Mouse (Mus musculus) liver (tissue): Measurements from ENCODE around the gene Tdp1.
"Not testable (repeated sequence)": the region's sequence is repeated elsewhere in the genome, so short reads cannot be mapped to it uniquely, and the experiment has no call there.

ENCODE experiments used
- DNase-seq: peaks from one replicate; pipeline ENCODE4 v3.0.0-alpha.2; 2020; ENCODE audit warnings: mixed read lengths

The Tdp1 gene

DNA sequence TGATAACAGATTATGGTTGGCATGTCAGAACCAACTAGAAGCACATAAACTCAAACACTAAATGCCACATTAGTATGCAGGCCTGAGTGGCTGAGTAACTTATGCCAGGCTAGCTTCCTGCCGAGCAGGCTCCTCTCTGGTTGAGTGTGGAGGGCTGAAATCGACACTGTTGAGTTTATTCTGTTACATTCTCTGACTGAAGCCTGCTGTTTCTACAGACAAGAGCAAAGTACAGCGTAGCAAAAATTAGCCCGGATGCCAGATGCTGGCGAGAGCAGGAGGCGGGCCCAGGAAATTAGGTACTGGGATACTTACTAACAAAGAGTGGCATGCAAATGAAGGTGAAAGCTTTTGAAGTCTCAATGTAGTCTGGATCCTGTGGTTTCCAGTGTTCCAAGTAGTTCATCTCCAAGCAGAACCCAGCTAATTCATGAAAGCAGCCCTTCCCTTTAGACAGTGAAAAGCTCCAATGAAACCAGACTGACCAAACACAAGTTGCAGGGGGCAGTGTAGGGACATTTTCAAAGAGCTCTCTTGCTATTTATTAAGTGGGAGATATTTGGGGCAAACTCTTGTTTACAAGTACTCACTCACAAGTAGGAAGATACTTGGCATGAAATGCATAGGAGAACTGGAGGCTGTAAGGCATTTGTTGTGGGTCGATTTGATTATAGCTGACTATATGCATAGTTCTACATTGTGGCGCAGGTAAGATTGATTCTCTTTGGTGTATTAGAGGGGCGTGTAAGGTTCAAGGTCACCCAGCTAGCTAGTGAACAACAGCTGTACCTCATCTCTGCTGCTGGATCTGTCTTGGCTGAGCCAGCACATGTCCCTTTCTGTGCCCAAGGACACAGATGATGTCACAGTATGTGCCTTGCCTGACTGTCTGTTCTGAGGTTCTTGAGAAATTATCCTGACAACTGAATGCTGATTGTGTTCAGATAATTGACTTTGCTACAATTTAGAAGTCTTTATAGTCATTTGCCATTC is 74.0 kb downstream of the Tdp1 start:
- DNase-seq: no peak

DNA sequence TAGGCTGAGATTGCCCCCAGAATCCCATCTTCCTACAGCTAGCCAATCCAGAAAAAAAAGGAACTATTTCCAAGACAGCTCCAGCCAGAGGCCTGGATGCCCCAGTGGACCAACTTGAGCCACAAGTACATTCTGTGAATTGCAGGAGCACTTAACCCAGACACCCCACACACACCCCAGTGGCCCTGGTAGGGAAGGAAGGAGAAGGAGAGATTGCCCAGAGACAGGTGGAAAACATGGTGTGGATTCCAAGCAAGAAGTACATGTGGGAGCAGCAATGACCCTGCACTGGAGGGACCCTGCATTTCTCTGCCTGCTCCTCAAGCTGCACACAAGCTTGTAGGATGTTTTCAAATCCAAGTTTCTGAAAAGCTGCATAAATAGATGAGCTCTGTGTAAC is 75.0 kb downstream of the Tdp1 start:
- DNase-seq: no peak

- DNase-seq: no peak
Observed at GRCm38 (mm10) chr12:99959930-99960329, 75.6 kb downstream of the Tdp1 start.

DNA sequence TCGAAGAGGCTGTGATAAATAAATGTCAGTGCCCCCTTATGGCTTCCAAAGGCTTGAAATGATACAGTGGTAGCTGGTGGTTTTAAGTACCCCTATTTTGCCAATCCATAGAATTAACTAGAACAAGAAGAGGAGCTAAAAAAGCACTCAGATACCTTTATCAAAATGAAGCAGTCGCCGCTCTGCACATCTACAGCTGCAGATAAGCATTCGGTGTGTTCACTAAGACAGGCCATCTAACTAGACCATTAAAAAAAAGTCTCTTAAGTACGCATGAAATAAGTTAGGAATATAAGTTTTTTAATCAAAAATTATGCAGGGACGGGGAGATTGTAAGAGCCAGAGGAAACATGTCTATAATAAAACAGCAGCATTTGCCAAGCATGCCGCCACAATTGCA is 76.4 kb downstream of the Tdp1 start:
- no peak for DNase-seq

GRCm38 (mm10) chr12:99964301-99965202 is 80.2 kb downstream of the Tdp1 start, which contains the start of gene Kcnk13:
Kcnk13 (plus strand) TSS chr12:99964499.
- DNase-seq: peak; percentile 64

GRCm38 (mm10) chr12:99965203-99966115 is 81.1 kb downstream of the Tdp1 start:
- DNase-seq: no peak

DNA sequence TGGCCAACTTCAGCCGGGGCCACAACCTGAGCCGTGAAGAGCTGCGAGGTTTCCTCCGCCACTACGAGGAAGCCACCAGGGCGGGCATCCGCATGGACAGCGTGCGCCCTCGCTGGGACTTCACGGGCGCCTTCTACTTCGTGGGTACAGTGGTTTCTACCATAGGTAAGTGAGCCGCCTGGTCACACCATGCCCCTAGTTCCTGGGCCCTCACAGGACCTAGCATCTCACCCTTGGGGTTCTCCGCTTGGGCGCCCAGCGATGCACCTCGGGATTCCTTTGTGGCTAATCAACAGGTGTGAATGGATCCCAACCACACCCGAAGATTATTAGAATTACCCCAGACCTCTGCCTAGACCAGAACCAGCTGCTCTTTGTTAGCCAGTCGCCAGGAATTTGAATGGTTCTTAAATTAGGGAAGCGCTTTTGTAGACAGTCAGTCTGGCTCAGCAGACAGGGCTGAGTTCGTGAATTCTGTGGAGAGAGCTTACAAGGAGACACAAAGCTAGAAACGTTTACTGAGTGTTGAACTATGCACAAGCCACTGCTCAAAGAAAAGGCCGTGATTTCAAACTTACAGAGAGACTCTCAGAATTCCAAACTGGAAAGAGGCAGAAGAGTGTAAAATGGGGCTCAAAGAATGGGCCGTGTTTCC is 81.9 kb downstream of the Tdp1 start:
- no peak for DNase-seq

DNA sequence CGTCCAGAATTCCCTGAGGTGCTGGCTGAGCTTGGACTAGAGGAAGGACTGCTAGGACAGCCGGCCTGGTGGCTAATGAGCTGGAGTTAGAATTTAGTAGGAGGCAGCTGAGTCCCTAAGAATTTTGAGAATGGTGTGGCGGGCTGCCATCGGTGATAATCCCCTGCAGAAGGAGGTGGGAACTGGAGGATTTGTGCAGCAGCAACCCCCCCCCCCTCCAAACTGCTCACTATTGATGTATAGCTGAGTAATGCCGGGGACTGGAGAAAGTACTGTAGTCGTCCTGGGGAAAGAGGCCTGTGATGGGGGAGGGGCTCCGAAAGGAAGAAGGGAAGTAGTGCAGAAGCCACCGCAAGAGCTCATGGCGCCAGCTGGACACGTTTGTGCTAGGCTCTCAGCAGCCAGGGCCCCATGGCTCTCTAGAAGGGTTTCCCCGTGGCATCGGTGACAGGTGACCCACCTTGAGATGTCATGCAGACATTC is 82.6 kb downstream of the Tdp1 start:
- peak; percentile 30 for DNase-seq

GRCm38 (mm10) chr12:99969906-99970305 is 85.6 kb downstream of the Tdp1 start:
- no peak for DNase-seq

DNA sequence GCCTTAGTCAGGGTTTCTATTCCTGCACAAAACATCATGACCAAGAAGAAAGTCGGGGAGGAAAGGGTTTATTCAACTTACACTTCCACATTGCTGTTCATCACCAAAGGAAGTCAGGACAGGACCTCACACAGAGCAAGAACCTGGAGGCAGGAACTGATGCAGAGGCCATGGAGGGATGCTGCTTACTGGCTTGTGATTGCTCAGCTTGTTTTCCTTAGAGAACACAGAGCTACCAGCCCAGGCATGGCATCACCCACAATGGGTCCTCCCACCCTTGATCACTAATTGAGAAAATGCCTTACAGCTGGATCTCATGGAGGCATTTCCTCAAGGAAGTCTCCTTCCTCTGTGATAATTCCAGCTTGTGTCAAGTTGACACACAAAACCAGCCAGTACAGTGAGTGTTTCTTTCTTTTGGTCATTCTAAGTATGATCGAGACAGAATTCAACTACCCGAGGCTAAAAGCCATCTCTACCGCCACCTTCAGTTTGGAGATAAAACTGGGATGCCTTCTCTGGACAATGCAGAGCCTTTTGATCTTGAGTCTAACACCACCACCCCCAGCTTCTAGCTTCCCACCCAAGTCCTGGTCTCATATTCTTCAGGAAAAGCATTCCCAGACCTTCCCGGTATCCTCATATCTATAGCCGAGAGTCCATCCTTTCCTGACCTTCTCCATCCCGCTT is 87.0 kb downstream of the Tdp1 start:
- DNase-seq: not testable (repeated sequence)

DNA sequence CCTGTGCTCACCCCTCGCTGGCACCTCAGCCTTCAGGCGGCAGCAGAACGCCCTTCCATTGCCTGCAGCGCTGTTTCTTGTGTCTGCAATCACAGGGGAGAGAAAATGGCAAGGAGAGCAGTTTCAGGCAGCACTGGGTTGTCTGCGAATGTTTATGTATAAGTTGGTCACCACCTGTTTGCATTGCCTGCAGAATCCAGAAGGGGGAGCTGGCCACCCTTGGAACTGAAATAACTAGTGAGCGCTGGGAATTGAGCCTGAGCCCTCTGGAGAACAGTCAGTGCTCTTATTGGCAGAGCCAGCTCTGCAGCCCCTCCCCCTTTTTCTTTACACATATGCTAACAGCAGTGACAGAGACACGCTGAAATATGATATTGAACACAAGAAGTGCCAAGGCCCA is 88.5 kb downstream of the Tdp1 start:
- DNase-seq: no peak

DNA sequence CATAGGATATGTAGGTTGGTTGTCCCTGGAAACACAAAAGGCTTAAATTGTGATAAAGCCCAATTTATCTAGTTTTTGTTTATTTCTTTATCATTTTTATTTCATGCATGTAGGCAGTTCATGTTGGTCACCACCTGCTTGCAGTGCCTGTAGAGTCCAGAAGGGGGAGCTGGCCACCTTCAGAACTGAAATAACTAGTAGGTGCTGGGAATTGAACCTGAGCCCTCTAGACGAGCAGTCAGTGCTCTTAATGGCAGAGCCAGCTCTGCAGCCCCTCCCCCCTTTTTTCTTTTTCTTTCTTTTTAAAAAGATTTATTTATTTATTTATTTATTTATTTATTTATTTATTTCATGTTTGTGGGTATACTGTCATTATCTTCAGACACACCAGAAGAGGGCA is 89.3 kb downstream of the Tdp1 start:
- DNase-seq: peak; percentile 25

- no peak for DNase-seq
Observed at GRCm38 (mm10) chr12:99979541-99979940, 95.2 kb downstream of the Tdp1 start.

- no peak for DNase-seq
Observed at GRCm38 (mm10) chr12:99986797-99987196, 102.5 kb downstream of the Tdp1 start.

DNA sequence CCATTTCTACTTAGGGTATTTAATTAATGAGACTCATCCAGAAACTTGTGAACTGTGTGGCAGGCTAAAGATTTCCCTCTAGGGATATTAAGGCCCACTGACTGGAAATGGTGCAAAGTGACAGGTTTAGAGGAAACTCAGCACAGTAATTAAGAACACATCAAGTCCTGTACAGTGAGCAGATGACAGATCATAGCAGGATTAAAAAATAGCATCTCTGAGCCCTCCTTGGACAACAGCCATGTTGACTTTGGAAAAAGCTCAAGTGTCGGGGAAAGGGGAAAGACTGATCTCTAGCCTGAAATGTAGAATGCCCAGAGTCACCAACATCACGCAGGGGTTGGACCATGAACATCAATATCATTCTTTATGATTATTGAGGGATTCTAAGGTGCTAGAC is 103.8 kb downstream of the Tdp1 start:
- DNase-seq: no peak

DNA sequence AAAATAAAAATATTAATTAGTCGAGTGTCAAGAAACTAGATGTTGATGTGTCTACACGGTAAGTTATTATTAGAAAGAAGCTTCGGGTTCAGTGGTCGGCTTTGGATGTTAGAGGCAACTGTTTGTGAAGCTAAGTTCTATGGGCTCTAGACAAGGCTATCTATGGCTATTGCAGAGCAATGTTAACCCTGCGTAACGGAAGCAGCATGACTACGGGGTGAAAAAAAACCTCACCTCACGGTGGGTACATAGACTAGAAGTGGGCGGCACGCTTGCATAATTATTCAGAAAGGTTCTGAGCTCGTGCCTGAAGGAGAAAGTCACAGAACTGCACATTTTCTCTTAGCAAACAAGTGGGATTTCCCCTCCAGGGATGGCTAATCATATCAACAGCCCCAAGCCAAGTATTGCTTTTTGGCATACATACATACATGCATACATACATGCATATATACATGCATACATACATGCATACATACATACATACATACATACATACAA is 108.1 kb downstream of the Tdp1 start:
- DNase-seq: no peak

DNA sequence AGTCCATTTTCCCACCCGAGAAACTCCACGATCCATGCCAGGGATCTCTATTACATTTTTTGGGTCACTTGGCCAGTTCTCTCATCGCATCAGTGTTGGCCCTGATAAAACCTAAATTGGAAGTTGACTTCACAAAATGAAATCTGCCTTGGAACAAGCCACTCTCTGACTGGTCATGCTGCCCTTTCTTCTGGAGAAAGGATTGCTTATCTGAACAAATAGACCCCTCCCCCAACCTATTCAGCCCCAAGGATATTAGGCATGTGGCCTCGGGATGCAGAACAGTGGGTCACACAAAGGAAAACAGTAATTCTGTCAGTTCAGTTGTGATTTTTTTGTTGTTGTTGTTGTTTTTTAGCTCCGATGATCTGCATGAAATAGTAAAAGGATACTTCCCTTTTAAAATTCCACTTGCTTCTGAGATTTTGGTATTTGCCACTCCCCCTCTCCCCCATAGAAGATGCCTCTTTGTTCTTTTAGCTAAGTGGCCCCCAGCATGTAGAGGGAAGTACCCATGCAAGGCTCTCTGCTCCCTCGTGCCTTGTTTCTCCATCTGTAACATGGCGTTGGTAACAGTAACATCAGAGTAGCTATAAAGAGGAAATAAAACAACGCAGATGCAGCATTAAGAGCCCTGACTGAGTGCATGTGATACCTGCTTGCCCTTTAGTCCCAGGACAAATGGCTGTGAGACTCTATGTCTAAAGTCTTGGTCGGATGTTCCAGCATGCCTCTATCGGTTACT is 109.0 kb downstream of the Tdp1 start:
- DNase-seq: no peak

- no peak for DNase-seq
Observed at GRCm38 (mm10) chr12:99995951-99996350, 111.6 kb downstream of the Tdp1 start.

- no peak for DNase-seq
Observed at GRCm38 (mm10) chr12:99999726-100000125, 115.4 kb downstream of the Tdp1 start.

- DNase-seq: no peak
Observed at GRCm38 (mm10) chr12:100000381-100000780, 116.1 kb downstream of the Tdp1 start.
